Mouse (Mus musculus) stomach, postnatal 0 days (tissue): Measurements from ENCODE around the gene Rln1.

ENCODE experiments used
- CTCF ChIP-seq: IDR thresholded peaks from 2 replicates; pipeline ENCODE4 v1.5.1; 2016; ENCODE audit warnings: antibody characterized with exemption, low read depth, mild to moderate bottlenecking, moderate library complexity
- EP300 ChIP-seq: optimal IDR thresholded peaks from 2 replicates; pipeline ENCODE3; 2016; ENCODE audit warnings: antibody characterized with exemption

DNA sequence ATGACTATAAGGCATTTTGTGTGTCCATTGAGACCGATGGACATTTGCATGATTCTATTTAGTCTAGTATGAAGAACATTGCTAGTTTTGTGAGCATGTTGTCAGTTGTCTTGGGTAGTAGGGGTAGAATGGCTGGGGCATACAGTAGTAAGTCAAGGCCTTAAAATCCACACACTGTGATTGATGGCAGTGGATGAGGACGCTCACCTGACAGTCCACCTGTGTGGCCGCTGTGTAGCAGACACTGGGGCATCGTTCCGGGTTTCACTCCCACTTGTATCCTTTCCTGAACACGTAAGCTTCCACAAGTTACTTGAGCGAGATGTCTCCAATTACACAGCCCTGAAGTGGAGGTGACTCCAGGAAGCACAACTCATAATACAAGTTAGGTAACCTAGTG, 29.1 kb upstream of the Rln1 start:
- no peak for TF ChIP-seq CTCF
- TF ChIP-seq EP300: no peak
